ENCODE assay signal across 8 mouse cellular contexts in the genomic region with DNA sequence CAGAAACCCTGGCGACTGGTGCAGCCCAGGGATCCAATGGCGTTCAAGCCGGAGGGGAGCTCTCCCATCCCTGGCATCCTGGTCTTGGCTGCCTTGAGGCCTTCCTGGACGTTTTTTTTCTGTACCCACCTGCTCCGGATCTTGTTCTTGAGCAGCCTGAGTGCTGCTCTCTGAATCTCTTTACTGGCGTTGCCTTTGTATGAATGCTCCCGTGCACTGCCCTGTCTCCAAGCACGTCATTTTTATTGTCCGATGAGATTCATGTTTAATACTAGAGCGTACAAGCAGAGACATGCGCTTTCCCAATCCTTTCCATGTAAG. TPM values are rescaled to one million over a fixed set of nuclear protein-coding genes. Genes with fewer than 3 reads are reported as not detected.
DNase-seq lines count a peak whose midpoint lies in the region; ATAC-seq and TF ChIP-seq lines count a peak whose summit lies in the region.

No protein-coding gene starts in this region.

- peak; percentile 80 for ATAC-seq in hindbrain, embryonic 13.5 days (ENCODE audit: low FRiP score)
- ATAC-seq in midbrain, embryonic 14.5 days (ENCODE audit: low FRiP score, low TSS enrichment), result no peak; the same call in 1 of the 2 replicates

- peak; percentile 22 to 34 for DNase-seq in layer of hippocampus, adult 18-20 months (ENCODE audit: low spot score in 2 of 2)
- DNase-seq in layer of hippocampus, postnatal 25 days (ENCODE audit: extremely low spot score in 1 of 2, low spot score in 1 of 2), result no peak
- DNase-seq in midbrain, embryonic 14.5 days, result no peak
- DNase-seq in gastrocnemius, postnatal 25 days, result no peak
- DNase-seq in T-cell, adult 2 months (ENCODE audit: low spot score), result no peak
- no peak for DNase-seq in yolk sac, embryonic 10.5 days (ENCODE audit: low spot score)

- peak overlapping the region; percentile 76 for H3K9ac ChIP-seq in hindbrain, embryonic 13.5 days
- H3K9ac ChIP-seq in midbrain, embryonic 14.5 days (replicated peaks; ENCODE audit: low read length), result peak overlapping the region; percentile 70

- 5% methylated on average over 11 of the region's 11 CpGs for WGBS in hindbrain, embryonic 13.5 days
- 5% methylated on average over 11 of the region's 11 CpGs for WGBS in midbrain, embryonic 14.5 days

- H3K4me3 ChIP-seq in cortical plate, adult 2 months (ENCODE audit: insufficient read depth, low read length), result peak overlapping the region; percentile 50
- peak overlapping the region; percentile 68 for H3K4me3 ChIP-seq in hindbrain, embryonic 13.5 days
- peak overlapping the region; percentile 59 for H3K4me3 ChIP-seq in midbrain, embryonic 14.5 days (replicated peaks; ENCODE audit: low read depth, low read length)

- peak overlapping the region; percentile 24; the same call in 1 of the 2 replicates for H3K27ac ChIP-seq in cortical plate, adult 2 months (ENCODE audit: insufficient read depth, low read length)
- peak overlapping the region; percentile 85 for H3K27ac ChIP-seq in hindbrain, embryonic 13.5 days
- peak overlapping the region; percentile 80 for H3K27ac ChIP-seq in midbrain, embryonic 14.5 days (replicated peaks; ENCODE audit: low read depth, low read length)

- no peaks in the 10 kb centered on the region for H3K4me1 ChIP-seq in cortical plate, adult 2 months (ENCODE audit: control insufficient read depth, insufficient read depth, low read length)
- 0 out of 2 replicates have a peak, but pooled peaks cover 4% of the 10 kb centered on the region for H3K4me1 ChIP-seq in hindbrain, embryonic 13.5 days (replicated peaks)
- H3K4me1 ChIP-seq in midbrain, embryonic 14.5 days (ENCODE audit: control insufficient read depth, insufficient read depth, low read length), result peaks cover 3% of the 10 kb centered on the region; the same call in 1 of the 2 replicates

- TF ChIP-seq CTCF in cortical plate, adult 2 months (IDR thresholded peaks at IDR 0.05; ENCODE audit: extremely low read depth, insufficient read depth, low read length), result no peak

- no peak for TF ChIP-seq POLR2A in cortical plate, adult 2 months (IDR thresholded peaks at IDR 0.05; ENCODE audit: extremely low read depth, insufficient read depth, low read length)

- no peaks in the 10 kb centered on the region for H3K9me3 ChIP-seq in hindbrain, embryonic 13.5 days
- no peaks in the 10 kb centered on the region for H3K9me3 ChIP-seq in midbrain, embryonic 14.5 days (ENCODE audit: control insufficient read depth, low read length)

- H3K4me2 ChIP-seq in hindbrain, embryonic 13.5 days, result peak overlapping the region; percentile 83
- H3K4me2 ChIP-seq in midbrain, embryonic 14.5 days (ENCODE audit: low read length), result peak overlapping the region; percentile 85

- peaks cover 43% of the 10 kb centered on the region for H3K27me3 ChIP-seq in hindbrain, embryonic 13.5 days
- peaks cover 37% of the 10 kb centered on the region for H3K27me3 ChIP-seq in midbrain, embryonic 14.5 days (ENCODE audit: control insufficient read depth, insufficient read depth, low read length)

- H3K36me3 ChIP-seq in hindbrain, embryonic 13.5 days, result no peaks in the 10 kb centered on the region
- no peaks in the 10 kb centered on the region for H3K36me3 ChIP-seq in midbrain, embryonic 14.5 days (ENCODE audit: control insufficient read depth, insufficient read depth, low read length)

RNA-seq across cellular contexts. Expression of gene Ifne, which starts 58.7 kb away (rescaled TPM):
- not detected for total RNA-seq in layer of hippocampus, adult 18-20 months (2021)
- not detected for total RNA-seq in layer of hippocampus, postnatal 25 days (2021)
- polyA plus RNA-seq in cortical plate, adult 2 months (2012; rRNA removed), result not detected in 2 replicates
- not detected in 2 replicates for polyA plus RNA-seq in hindbrain, embryonic 13.5 days (2015; fragmentation: Nextera tagmentation; extraction: Ambion mirVana)
- polyA plus RNA-seq in midbrain, embryonic 14.5 days (2014; fragmentation: Nextera tagmentation; extraction: Ambion mirVana), result not detected in 2 replicates
- total RNA-seq in gastrocnemius, postnatal 25 days (2021), result not detected

Comparison
In these comparisons a context has a peak if more than half of its experiments do, and no peak if none do; other contexts are left out.
1. DNase-seq: peak in layer of hippocampus, adult 18-20 months (2 of 2); none in layer of hippocampus, postnatal 25 days (0 of 2), midbrain, embryonic 14.5 days (single experiment), gastrocnemius, postnatal 25 days (single experiment), T-cell, adult 2 months (single experiment) and yolk sac, embryonic 10.5 days (single experiment).
2. H3K27ac ChIP-seq: peak in every context shown above with its lines; median percentile 85 in hindbrain, embryonic 13.5 days; 80 in midbrain, embryonic 14.5 days; 24 in cortical plate, adult 2 months.
3. Peak in every context shown above with its lines, with median percentiles within 50 percentile points of each other: H3K4me3 ChIP-seq.